Mouse (Mus musculus): ENCODE measurements at regions not wholly inside any gene's neighbourhood (a gene's known extent, or its start where the extent isn't known, plus 50 kb on each side); places are given as distances from the start of the nearest gene placed in this dataset.
A peak's percentile ranks its signal among the peaks of the same experiment; 100 is the strongest.

- no peak overlapping the region for H3K9ac ChIP-seq (ENCODE audit: low read length)
- H3K27me3 ChIP-seq (ENCODE audit: control insufficient read depth, insufficient read depth, low read length) = no peaks in the 10 kb centered on the region
- no peaks in the 10 kb centered on the region for H3K9me3 ChIP-seq (ENCODE audit: control insufficient read depth, low read length)
- no peak overlapping the region for H3K4me2 ChIP-seq
- no peaks in the 10 kb centered on the region for H3K36me3 ChIP-seq (ENCODE audit: control insufficient read depth, insufficient read depth, low read length)
- no peaks in the 10 kb centered on the region for H3K4me1 ChIP-seq (ENCODE audit: control insufficient read depth, insufficient read depth, low read length)
- WGBS = 9% methylated on average over 8 of the region's 8 CpGs
- DNase-seq (ENCODE audit: low spot score, missing footprints) = peak; percentile 92
- peak; percentile 82 for ATAC-seq (ENCODE audit: low FRiP score)
- H3K27ac ChIP-seq (ENCODE audit: low read depth, low read length) = no peak overlapping the region
- H3K4me3 ChIP-seq (ENCODE audit: low read depth, low read length) = no peak overlapping the region
Observed at GRCm38 (mm10) chr15:26469901-26470383, 161.1 kb downstream of the March11 start.

- Histone ChIP-seq H3K4me2 (no peak overlapping the region), H3K27me3 (ENCODE audit: control insufficient read depth, insufficient read depth, low read length) (no peaks in the 10 kb centered on the region), H3K9me3 (ENCODE audit: control insufficient read depth, low read length) (no peaks in the 10 kb centered on the region), H3K4me3 (ENCODE audit: low read depth, low read length) (no peak overlapping the region), H3K36me3 (ENCODE audit: control insufficient read depth, insufficient read depth, low read length) (no peaks in the 10 kb centered on the region), H3K27ac (ENCODE audit: low read depth, low read length) (no peak overlapping the region), H3K4me1 (ENCODE audit: control insufficient read depth, insufficient read depth, low read length) (no peaks in the 10 kb centered on the region), H3K9ac (ENCODE audit: low read length) (no peak overlapping the region)
- WGBS = 86% methylated on average over 5 of the region's 5 CpGs
- ATAC-seq (ENCODE audit: low FRiP score) = no peak
- DNase-seq (ENCODE audit: low spot score, missing footprints) = no peak
Observed at GRCm38 (mm10) chr15:26487378-26487777, 178.5 kb downstream of the March11 start.
